Mouse (Mus musculus) liver, postnatal 0 days (tissue): ENCODE measurements around the gene A130010J15Rik. TPM values are rescaled to one million over a fixed set of nuclear protein-coding genes. Genes with fewer than 3 reads are reported as not detected.

Experiments used
- ATAC-seq: fragments of 200-750 bp; cut with Nextera tagmentation; 2 replicates; pipeline ENCODE4 v1.8.0; 2017; ENCODE audit warnings: mild to moderate bottlenecking, moderate library complexity
- DNase-seq: peaks from one replicate; pipeline ENCODE4 v3.0.0-alpha.2; 2016
- H3K27ac ChIP-seq: fragments of 300-500 bp; sonication (generic); 2 replicates; pipeline ENCODE4 v1.5.1; 2014; ENCODE audit warnings: antibody characterized with exemption, moderate library complexity, mild to moderate bottlenecking, low read depth
- H3K27me3 ChIP-seq: fragments of 300-500 bp; sonication (generic); 2 replicates; pipeline ENCODE4 v1.6.1; 2014; ENCODE audit warnings: low read length, control low read depth, mixed read lengths; ENCODE audit not compliant: insufficient read depth
- H3K36me3 ChIP-seq: fragments of 300-500 bp; sonication (generic); replicated peaks from 2 replicates; pipeline ENCODE4 v1.6.1; 2014; ENCODE audit warnings: mild to moderate bottlenecking, control low read depth, low read length, moderate library complexity, mixed read lengths; ENCODE audit not compliant: insufficient read depth
- H3K4me1 ChIP-seq: fragments of 300-500 bp; sonication (generic); 2 replicates; pipeline ENCODE4 v1.6.1; 2014; ENCODE audit warnings: antibody characterized with exemption, mild to moderate bottlenecking, control low read depth; ENCODE audit not compliant: insufficient read depth
- H3K4me2 ChIP-seq: fragments of 300-500 bp; sonication (generic); 2 replicates; pipeline ENCODE4 v1.6.1; 2014; ENCODE audit warnings: low read depth, mild to moderate bottlenecking, low read length, moderate library complexity, mixed read lengths
- H3K4me3 ChIP-seq: fragments of 300-500 bp; sonication (generic); 2 replicates; pipeline ENCODE4 v1.5.1; 2014; ENCODE audit warnings: low read depth, low read length
- H3K9ac ChIP-seq: fragments of 300-500 bp; sonication (generic); replicated peaks from 2 replicates; pipeline ENCODE4 v1.6.1; 2014; ENCODE audit warnings: mild to moderate bottlenecking, moderate library complexity
- H3K9me3 ChIP-seq: fragments of 300-500 bp; sonication (generic); 2 replicates; pipeline ENCODE4 v1.6.1; 2016; ENCODE audit warnings: mild to moderate bottlenecking, control low read depth, low read length, mixed read lengths
- CTCF ChIP-seq: sonication (generic); IDR thresholded peaks from 2 replicates; pipeline ENCODE4 v1.5.1; 2016; ENCODE audit warnings: antibody characterized with exemption, low read depth
- EP300 ChIP-seq: IDR thresholded peaks from 2 replicates; pipeline ENCODE4 v1.6.1; 2016; ENCODE audit warnings: antibody characterized with exemption, low read depth, mild to moderate bottlenecking
- WGBS: fragments of 180-500 bp; shearing (Covaris S2); extraction: QIAGEN DNeasy Blood & Tissue Kit; methylation state at CpG from one replicate; pipeline ENCODE4 v1.1.7; 2014; ENCODE audit not compliant: insufficient replicate concordance; 5-methylcytosine and 5-hydroxymethylcytosine counted together
- polyA plus RNA-seq: library from polyadenylated mRNA; unstranded; fragments of >200 nt; fragmentation: Nextera tagmentation; extraction: Ambion mirVana; gene quantifications from 2 replicates; pipeline ENCODE4 v1.2.1, GENCODE M21; 2015

A130010J15Rik gene
- polyA plus RNA-seq, 1 experiment from 2014 or later = 6.2 TPM

- H3K9me3 ChIP-seq = no peaks in the 10 kb centered on the region
- DNase-seq = no peak
- no peak for ATAC-seq
- TF ChIP-seq CTCF = no peak
- no peak for TF ChIP-seq EP300
- no peaks in the 10 kb centered on the region for H3K4me1 ChIP-seq
- WGBS = 63% methylated on average over 5 of the region's 5 CpGs
- no peak overlapping the region for H3K27ac ChIP-seq
- H3K27me3 ChIP-seq = no peaks in the 10 kb centered on the region
- no peaks in the 10 kb centered on the region for H3K36me3 ChIP-seq
- H3K4me2 ChIP-seq = no peak overlapping the region
- no peak overlapping the region for H3K9ac ChIP-seq
- no peak overlapping the region for H3K4me3 ChIP-seq
Measured at GRCm38 (mm10) chr1:193211371-193211770, 43.5 kb downstream of the A130010J15Rik start.

GRCm38 (mm10) chr1:193214053-193214452, 46.2 kb downstream of the A130010J15Rik start:
- Histone ChIP-seq H3K27me3 (no peaks in the 10 kb centered on the region), H3K4me3 (no peak overlapping the region), H3K4me1 (no peaks in the 10 kb centered on the region), H3K4me2 (no peak overlapping the region), H3K27ac (no peak overlapping the region), H3K9me3 (no peaks in the 10 kb centered on the region), H3K9ac (no peak overlapping the region), H3K36me3 (no peaks in the 10 kb centered on the region)
- DNase-seq (no peak), ATAC-seq (no peak)
- TF ChIP-seq CTCF (no peak), EP300 (no peak)
- WGBS = 70% methylated on average over 5 of the region's 5 CpGs

- Histone ChIP-seq H3K27ac (no peak overlapping the region), H3K36me3 (peaks cover 6% of the 10 kb centered on the region), H3K4me1 (no peaks in the 10 kb centered on the region), H3K4me2 (no peak overlapping the region), H3K9me3 (no peaks in the 10 kb centered on the region), H3K4me3 (no peak overlapping the region), H3K27me3 (no peaks in the 10 kb centered on the region), H3K9ac (no peak overlapping the region)
- 61% methylated on average over 3 of the region's 3 CpGs for WGBS
- ATAC-seq (no peak), DNase-seq (no peak)
- no peak for TF ChIP-seq EP300
Measured at GRCm38 (mm10) chr1:193216000-193216399, 48.2 kb downstream of the A130010J15Rik start.

GRCm38 (mm10) chr1:193220408-193220807, 52.6 kb downstream of the A130010J15Rik start:
- whole genome bisulfite sequencing = 52% methylated on average over 5 of the region's 5 CpGs

GRCm38 (mm10) chr1:193225531-193225930, 57.7 kb downstream of the A130010J15Rik start:
- DNase-seq (no peak), ATAC-seq (no peak)
- no peak overlapping the region for H3K4me3 ChIP-seq
- no peak overlapping the region for H3K27ac ChIP-seq
- H3K4me1 ChIP-seq = peaks cover 12% of the 10 kb centered on the region
- peaks cover 22% of the 10 kb centered on the region; the same call in 1 of the 2 replicates for H3K36me3 ChIP-seq
- H3K27me3 ChIP-seq = no peaks in the 10 kb centered on the region
- 63% methylated on average over 3 of the region's 3 CpGs for WGBS
- H3K4me2 ChIP-seq = no peak overlapping the region
- TF ChIP-seq EP300 (no peak), CTCF (no peak)
- H3K9me3 ChIP-seq = no peaks in the 10 kb centered on the region
- H3K9ac ChIP-seq = no peak overlapping the region

More at GRCm38 (mm10) chr1:193220408-193220807, 52.6 kb downstream of the A130010J15Rik start:
- Histone ChIP-seq H3K27me3 (no peaks in the 10 kb centered on the region), H3K27ac (no peak overlapping the region), H3K36me3 (peaks cover 23% of the 10 kb centered on the region), H3K9ac (no peak overlapping the region), H3K4me2 (no peak overlapping the region), H3K4me3 (no peak overlapping the region), H3K4me1 (no peaks in the 10 kb centered on the region), H3K9me3 (no peaks in the 10 kb centered on the region)
- ATAC-seq = no peak
- TF ChIP-seq EP300 (no peak), CTCF (no peak)
- DNase-seq = no peak

- ATAC-seq = no peak
- Histone ChIP-seq H3K36me3 (peaks cover 20% of the 10 kb centered on the region; the same call in 1 of the 2 replicates), H3K27ac (no peak overlapping the region), H3K4me3 (no peak overlapping the region), H3K4me1 (peaks cover 16% of the 10 kb centered on the region), H3K27me3 (no peaks in the 10 kb centered on the region), H3K9me3 (no peaks in the 10 kb centered on the region), H3K4me2 (no peak overlapping the region), H3K9ac (no peak overlapping the region)
- no peak for DNase-seq
- no peak for TF ChIP-seq EP300
- TF ChIP-seq CTCF = no peak
- 86% methylated on average over 4 of the region's 4 CpGs for WGBS
Measured at GRCm38 (mm10) chr1:193226114-193226513, 58.3 kb downstream of the A130010J15Rik start.
